Mouse (Mus musculus) cerebellum, adult 8-10 months (tissue): Measurements from ENCODE around the gene Zbed6.

Experiments
- DNase-seq: peaks from one replicate; pipeline ENCODE4 v3.0.0; 2022

Gene Zbed6

GRCm38 (mm10) chr1:133661203-133661933, 683 bp upstream of the Zbed6 start, which contains the start of gene Gm38394:
Gene Gm38394 (minus strand): TSS chr1:133661318.
- DNase-seq, result peak; percentile 86

GRCm38 (mm10) chr1:133658878-133659277, 1.8 kb downstream of the Zbed6 start:
- peak; percentile 18 for DNase-seq

GRCm38 (mm10) chr1:133656811-133657210, 3.9 kb downstream of the Zbed6 start:
- no peak for DNase-seq

- no peak for DNase-seq
These were observed 7.7 kb downstream of the Zbed6 start for GRCm38 (mm10) chr1:133653033-133653432.

GRCm38 (mm10) chr1:133650288-133651055, 10.2 kb downstream of the Zbed6 start:
- no peak for DNase-seq

- DNase-seq, result no peak
These were observed 15.0 kb downstream of the Zbed6 start for GRCm38 (mm10) chr1:133645652-133646051.

GRCm38 (mm10) chr1:133641163-133641562, 19.5 kb downstream of the Zbed6 start:
- no peak for DNase-seq

GRCm38 (mm10) chr1:133638517-133638916, 22.2 kb downstream of the Zbed6 start:
- DNase-seq, result no peak

GRCm38 (mm10) chr1:133632168-133632567, 28.5 kb downstream of the Zbed6 start:
- no peak for DNase-seq

- peak; percentile 45 for DNase-seq
These were observed 35.6 kb downstream of the Zbed6 start for GRCm38 (mm10) chr1:133625052-133625451.

- DNase-seq, result no peak
These were observed 42.4 kb downstream of the Zbed6 start for GRCm38 (mm10) chr1:133618311-133618710.

- no peak for DNase-seq
These were observed 42.8 kb downstream of the Zbed6 start for GRCm38 (mm10) chr1:133617908-133618307.

- no peak for DNase-seq
These were observed 46.9 kb downstream of the Zbed6 start for GRCm38 (mm10) chr1:133613817-133614216.

GRCm38 (mm10) chr1:133611436-133611835, 49.2 kb downstream of the Zbed6 start:
- no peak for DNase-seq

GRCm38 (mm10) chr1:133610601-133611000, 50.1 kb downstream of the Zbed6 start:
- DNase-seq, result no peak

GRCm38 (mm10) chr1:133609771-133610502, 50.7 kb downstream of the Zbed6 start, which contains the start of gene Snrpe:
Gene Snrpe (minus strand): TSS chr1:133610291.
- peak; percentile 93 for DNase-seq
